Mouse (Mus musculus): ENCODE data around the gene Olfr770.

DNA sequence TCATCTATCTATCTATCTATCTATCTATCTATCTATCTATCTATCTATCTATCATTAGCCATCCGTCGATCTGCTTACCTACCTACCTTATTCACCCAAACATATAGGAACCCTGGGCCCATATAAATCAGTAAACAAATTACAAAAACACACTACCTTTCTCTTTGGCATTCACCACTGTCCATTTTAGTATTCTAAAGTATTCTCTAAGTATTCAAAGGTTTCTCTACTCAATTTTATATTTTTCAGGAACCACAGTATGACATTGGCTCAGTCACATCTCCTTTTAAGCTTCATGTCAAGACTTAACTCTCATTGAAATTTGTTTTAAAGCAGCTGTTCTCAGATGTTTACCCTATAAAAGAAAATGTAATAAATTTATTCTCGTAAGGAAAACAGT, 23.7 kb downstream of the Olfr770 start:
- TF ChIP-seq POLR2A (IDR thresholded peaks at IDR 0.05; ENCODE audit: borderline replicate concordance, control insufficient read depth, low read depth, low read length) (no peak), CTCF (IDR thresholded peaks at IDR 0.05; ENCODE audit: control insufficient read depth, insufficient read depth, low read length) (no peak)

Data from bone marrow, adult 2 months (tissue).